Mouse (Mus musculus): ENCODE results near the gene Mlec. TPM values are rescaled to one million over a fixed set of nuclear protein-coding genes. Genes with fewer than 3 reads are reported as not detected.
A peak's percentile ranks its signal among the peaks of the same experiment; 100 is the strongest.

Mlec gene
- polyA plus RNA-seq, 1 experiment from 2014 or later, result 56.4 TPM

DNA sequence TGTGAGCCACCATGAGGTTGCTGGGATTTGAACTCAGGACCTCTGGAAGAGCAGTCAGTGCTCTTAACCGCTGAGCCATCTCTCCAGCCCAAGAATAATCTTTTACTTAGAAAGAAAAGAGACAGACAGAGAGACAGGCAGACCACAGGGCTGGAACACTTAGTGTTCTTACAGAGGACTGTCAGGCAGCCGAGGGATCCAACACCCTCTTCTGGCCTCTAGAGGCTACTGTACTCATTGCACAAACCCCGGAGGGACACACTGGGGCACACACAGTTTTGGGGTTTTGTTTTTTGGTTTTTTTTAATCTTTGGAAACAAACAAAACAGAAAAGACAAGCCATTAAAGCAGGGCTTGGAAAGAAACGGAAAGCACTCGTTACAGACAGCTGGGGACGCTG lies 28.7 kb downstream of the Mlec start:
- no peak overlapping the region for H3K4me3 ChIP-seq (ENCODE audit: low read depth, low read length)
- H3K9me3 ChIP-seq (ENCODE audit: control insufficient read depth, low read length), result no peaks in the 10 kb centered on the region
- no peak overlapping the region for H3K4me2 ChIP-seq (ENCODE audit: low read depth, low read length, severe bottlenecking)
- DNase-seq (ENCODE audit: low spot score) (no peak), ATAC-seq (replicated peaks; ENCODE audit: low FRiP score) (no peak)
- 84% methylated on average over 6 of the region's 6 CpGs for WGBS
- no peaks in the 10 kb centered on the region for H3K27me3 ChIP-seq (ENCODE audit: control insufficient read depth, insufficient read depth, low read length)
- peaks cover 5% of the 10 kb centered on the region; the same call in 1 of the 2 replicates for H3K4me1 ChIP-seq (replicated peaks; ENCODE audit: control insufficient read depth, insufficient read depth, low read length)
- peaks cover 7% of the 10 kb centered on the region; the same call in 1 of the 2 replicates for H3K36me3 ChIP-seq (ENCODE audit: control insufficient read depth, insufficient read depth, low read length)
- no peak overlapping the region for H3K27ac ChIP-seq (ENCODE audit: low read depth, low read length)
- no peak overlapping the region for H3K9ac ChIP-seq (ENCODE audit: low read length)

DNA sequence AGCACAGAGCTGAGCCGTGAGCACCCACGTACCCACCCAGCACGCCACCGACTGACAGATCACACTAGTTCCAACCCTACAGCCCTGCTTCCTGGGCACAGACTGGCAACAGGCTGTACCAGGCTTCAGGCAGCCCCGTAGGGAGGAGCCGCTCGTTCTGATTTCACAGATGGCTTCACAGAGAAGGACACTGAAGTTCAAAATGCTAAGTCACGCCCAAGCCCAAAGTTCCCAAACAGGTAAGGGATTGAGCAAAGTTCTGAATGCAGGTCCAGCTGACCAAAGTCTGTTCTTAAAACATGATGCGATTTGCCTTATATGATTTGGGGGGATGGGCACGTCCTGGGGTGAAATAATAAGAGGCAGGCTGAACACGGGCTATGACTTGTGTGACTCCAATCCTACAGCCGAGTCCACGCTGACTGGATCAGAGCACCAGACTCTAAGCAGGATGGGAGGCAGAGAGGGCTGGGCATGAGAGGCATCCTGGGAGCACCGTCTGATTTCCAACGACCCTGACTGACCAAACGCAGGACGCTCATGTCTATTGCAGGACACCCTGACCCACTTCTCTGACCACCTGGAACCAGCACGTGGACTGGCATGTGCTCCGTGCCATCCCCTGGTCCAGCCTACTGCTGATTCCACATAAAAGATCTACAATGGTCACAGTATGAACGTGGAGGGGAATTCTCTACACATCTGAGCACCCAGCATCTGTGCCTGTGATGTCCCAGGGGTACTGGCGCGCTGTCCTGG lies 30.4 kb downstream of the Mlec start:
- Histone ChIP-seq H3K4me1 (replicated peaks; ENCODE audit: control insufficient read depth, insufficient read depth, low read length) (no peaks in the 10 kb centered on the region; the same call in 1 of the 2 replicates), H3K36me3 (ENCODE audit: control insufficient read depth, insufficient read depth, low read length) (peaks cover 7% of the 10 kb centered on the region; the same call in 1 of the 2 replicates), H3K27me3 (ENCODE audit: control insufficient read depth, insufficient read depth, low read length) (no peaks in the 10 kb centered on the region), H3K27ac (ENCODE audit: low read depth, low read length) (no peak overlapping the region), H3K9me3 (ENCODE audit: control insufficient read depth, low read length) (no peaks in the 10 kb centered on the region), H3K4me2 (ENCODE audit: low read depth, low read length, severe bottlenecking) (no peak overlapping the region), H3K9ac (ENCODE audit: low read length) (no peak overlapping the region), H3K4me3 (ENCODE audit: low read depth, low read length) (no peak overlapping the region)
- DNase-seq (ENCODE audit: low spot score), result no peak
- ATAC-seq (replicated peaks; ENCODE audit: low FRiP score), result no peak
- 93% methylated on average over 22 of the region's 22 CpGs for WGBS

DNA sequence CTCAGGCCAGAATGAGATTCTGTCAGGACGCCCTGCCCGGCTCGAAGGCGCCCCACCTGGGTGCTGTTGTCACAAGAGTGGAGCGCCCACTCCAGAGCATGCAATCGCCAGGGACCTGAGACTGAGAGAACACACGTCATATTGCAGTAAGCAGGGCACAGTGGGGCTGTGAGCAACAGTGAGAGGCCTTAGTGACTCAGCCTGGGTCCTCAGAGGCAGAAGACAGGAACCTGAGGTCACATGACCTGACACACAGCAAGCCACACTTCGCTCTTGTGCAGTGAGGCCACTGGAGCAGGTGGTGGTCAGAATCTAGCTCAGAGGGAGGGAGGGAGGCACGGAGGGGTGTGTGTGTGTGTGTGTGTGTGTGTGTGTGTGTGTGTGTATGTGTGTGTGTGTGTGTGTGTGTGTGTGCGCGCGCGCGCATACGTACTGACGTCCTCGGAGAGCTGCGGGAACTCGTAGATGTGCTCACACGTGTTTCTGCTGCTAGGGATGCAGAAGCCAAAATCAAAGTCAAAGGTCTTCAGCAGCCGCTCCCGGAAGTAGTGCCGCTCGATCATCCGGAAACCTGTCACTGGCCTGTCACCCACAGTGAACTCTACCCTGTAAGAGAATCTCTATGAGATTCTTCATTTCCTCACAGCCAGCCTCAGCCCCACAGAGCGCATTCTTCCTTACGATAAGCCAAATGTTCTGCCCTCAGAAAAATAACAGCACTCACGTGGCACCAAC lies 31.2 kb downstream of the Mlec start:
- no peaks in the 10 kb centered on the region for H3K4me1 ChIP-seq (replicated peaks; ENCODE audit: control insufficient read depth, insufficient read depth, low read length)
- no peak for DNase-seq (ENCODE audit: low spot score)
- no peak overlapping the region for H3K27ac ChIP-seq (ENCODE audit: low read depth, low read length)
- no peak overlapping the region for H3K4me3 ChIP-seq (ENCODE audit: low read depth, low read length)
- 91% methylated on average over 28 of the region's 28 CpGs for WGBS
- H3K36me3 ChIP-seq (ENCODE audit: control insufficient read depth, insufficient read depth, low read length), result peaks cover 7% of the 10 kb centered on the region; the same call in 1 of the 2 replicates
- no peak for ATAC-seq (replicated peaks; ENCODE audit: low FRiP score)
- H3K27me3 ChIP-seq (ENCODE audit: control insufficient read depth, insufficient read depth, low read length), result no peaks in the 10 kb centered on the region
- H3K4me2 ChIP-seq (ENCODE audit: low read depth, low read length, severe bottlenecking), result no peak overlapping the region
- H3K9me3 ChIP-seq (ENCODE audit: control insufficient read depth, low read length), result no peaks in the 10 kb centered on the region
- H3K9ac ChIP-seq (ENCODE audit: low read length), result no peak overlapping the region

DNA sequence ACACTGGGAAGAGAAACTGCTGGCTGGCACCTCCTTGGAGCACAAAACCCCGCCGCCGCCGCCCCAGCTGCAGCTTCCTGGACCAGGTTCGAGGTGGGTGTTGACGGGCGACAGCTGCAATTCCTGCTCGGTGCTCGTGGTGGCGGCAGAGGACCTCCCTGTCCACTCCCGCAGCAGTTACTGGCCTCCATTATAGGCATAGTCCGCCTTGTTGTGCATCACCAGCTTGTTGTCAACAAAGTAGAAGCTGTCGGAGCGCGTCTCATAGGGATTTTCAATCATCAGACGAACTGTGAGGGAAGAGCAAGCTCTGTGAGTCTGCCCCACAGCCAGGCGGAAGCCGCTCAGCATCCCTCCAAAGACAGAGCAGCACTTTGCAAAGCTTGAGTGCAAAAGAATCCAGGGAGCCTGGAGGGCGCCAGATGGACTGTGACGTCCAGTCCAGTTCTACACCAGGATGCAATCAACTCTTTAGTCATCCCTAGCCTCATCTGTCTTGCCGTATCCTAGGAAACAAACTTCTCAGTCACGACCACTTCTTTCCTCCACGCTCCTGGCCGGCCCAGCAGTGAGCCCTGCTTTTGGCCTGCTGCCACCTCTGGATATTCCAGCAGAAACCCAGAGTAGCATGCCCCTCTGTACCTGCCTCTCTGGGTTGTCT lies 32.6 kb downstream of the Mlec start:
- Histone ChIP-seq H3K36me3 (ENCODE audit: control insufficient read depth, insufficient read depth, low read length) (peaks cover 7% of the 10 kb centered on the region; the same call in 1 of the 2 replicates), H3K27me3 (ENCODE audit: control insufficient read depth, insufficient read depth, low read length) (no peaks in the 10 kb centered on the region), H3K4me2 (ENCODE audit: low read depth, low read length, severe bottlenecking) (no peak overlapping the region), H3K4me3 (ENCODE audit: low read depth, low read length) (no peak overlapping the region), H3K27ac (ENCODE audit: low read depth, low read length) (no peak overlapping the region), H3K9ac (ENCODE audit: low read length) (no peak overlapping the region), H3K4me1 (replicated peaks; ENCODE audit: control insufficient read depth, insufficient read depth, low read length) (no peaks in the 10 kb centered on the region), H3K9me3 (ENCODE audit: control insufficient read depth, low read length) (no peaks in the 10 kb centered on the region)
- WGBS, result 39% methylated on average over 24 of the region's 24 CpGs
- ATAC-seq (replicated peaks; ENCODE audit: low FRiP score) (peak; percentile 58), DNase-seq (ENCODE audit: low spot score) (peak; percentile 89)

DNA sequence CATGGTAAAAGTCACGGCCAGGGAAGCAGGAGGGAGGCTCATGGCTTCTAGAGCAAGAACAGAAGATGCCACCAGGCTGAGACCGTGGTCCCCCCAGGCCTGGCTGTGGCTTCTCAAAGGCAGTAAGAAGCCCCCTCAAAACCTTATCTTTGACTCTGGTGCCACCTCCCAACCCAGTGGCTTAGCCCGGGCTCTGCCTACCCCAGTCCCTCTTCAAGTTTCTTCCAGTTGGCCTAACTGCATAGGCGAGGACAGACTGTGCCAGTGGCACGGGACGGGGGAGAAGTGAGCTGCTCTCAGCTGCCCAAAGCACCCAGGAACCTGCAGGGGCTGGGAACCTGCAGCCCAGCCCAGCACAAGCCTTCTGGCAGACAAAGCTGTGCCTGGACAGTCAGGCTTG lies 33.3 kb downstream of the Mlec start:
- 98% methylated on average over 6 of the region's 6 CpGs for WGBS
- ATAC-seq (replicated peaks; ENCODE audit: low FRiP score), result no peak

DNA sequence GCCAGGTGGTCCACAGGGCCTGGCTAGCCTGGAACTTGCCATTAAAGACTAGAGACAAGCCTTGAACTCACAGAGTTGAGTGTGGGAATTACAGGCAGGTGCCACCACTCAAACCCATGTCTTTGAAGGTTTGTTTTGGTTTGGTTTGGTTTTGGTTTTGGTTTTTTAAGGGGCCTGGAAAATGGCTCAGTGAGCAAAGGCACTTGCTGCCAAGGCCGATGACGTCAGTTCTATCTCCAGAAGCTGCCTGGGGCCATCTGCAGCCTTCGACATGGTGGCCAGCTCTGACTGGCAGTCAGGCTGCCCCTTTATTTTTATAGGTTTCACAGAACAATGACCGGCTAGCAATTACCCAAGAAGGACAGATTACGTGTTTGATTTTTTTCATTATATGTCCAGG lies 37.0 kb downstream of the Mlec start:
- 78% methylated on average over 5 of the region's 5 CpGs for WGBS

More for the DNA sequence above, 33.3 kb downstream of the Mlec start:
- H3K4me1 ChIP-seq (replicated peaks; ENCODE audit: control insufficient read depth, insufficient read depth, low read length), result no peaks in the 10 kb centered on the region
- H3K27ac ChIP-seq (ENCODE audit: low read depth, low read length), result no peak overlapping the region
- H3K9ac ChIP-seq (ENCODE audit: low read length), result no peak overlapping the region
- H3K27me3 ChIP-seq (ENCODE audit: control insufficient read depth, insufficient read depth, low read length), result no peaks in the 10 kb centered on the region
- H3K9me3 ChIP-seq (ENCODE audit: control insufficient read depth, low read length), result no peaks in the 10 kb centered on the region
- no peak overlapping the region for H3K4me2 ChIP-seq (ENCODE audit: low read depth, low read length, severe bottlenecking)
- H3K4me3 ChIP-seq (ENCODE audit: low read depth, low read length), result no peak overlapping the region
- DNase-seq (ENCODE audit: low spot score), result no peak
- peaks cover 7% of the 10 kb centered on the region; the same call in 1 of the 2 replicates for H3K36me3 ChIP-seq (ENCODE audit: control insufficient read depth, insufficient read depth, low read length)

DNA sequence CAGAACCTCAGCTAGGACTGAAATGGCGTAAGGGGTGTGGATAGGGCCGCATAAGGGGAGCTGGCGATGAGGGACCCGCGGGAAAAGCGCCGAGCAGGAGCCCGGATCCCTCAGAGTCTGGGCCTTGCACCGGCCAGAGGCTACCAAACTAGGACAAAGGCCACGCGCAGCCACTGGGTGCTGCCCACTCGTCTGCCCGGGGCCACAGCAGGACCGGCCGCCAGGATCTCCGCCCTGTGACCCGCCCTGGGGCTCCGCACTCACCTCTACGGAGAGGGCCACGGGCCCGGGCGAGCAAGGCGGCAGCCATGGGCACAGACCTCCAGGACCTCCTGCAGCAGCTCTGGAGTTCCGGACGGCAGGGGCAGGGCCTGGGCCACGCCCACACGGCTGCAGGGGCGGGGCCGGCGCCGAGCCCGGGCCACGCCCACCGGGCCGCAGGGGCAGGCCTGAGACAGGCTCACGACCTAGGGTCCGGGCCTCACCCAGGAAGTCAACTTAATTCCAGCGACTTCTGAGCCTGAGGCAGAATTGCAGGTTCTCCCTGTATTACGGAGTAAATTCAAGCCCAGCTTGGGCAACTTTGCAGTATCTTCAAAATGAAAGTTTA lies 38.9 kb downstream of the Mlec start, which contains the start of gene Acads:
Gene Acads, minus strand, starts transcription at position 386 of the 610 bp plus-strand sequence.
- Histone ChIP-seq H3K9ac (ENCODE audit: low read length) (peak within 1 kb of the TSS; percentile 86), H3K4me3 (ENCODE audit: low read depth, low read length) (peak within 1 kb of the TSS; percentile 69), H3K4me1 (replicated peaks; ENCODE audit: control insufficient read depth, insufficient read depth, low read length) (no peaks in the 10 kb centered on the region), H3K36me3 (ENCODE audit: control insufficient read depth, insufficient read depth, low read length) (no peaks in the 10 kb centered on the region; the same call in 1 of the 2 replicates), H3K4me2 (ENCODE audit: low read depth, low read length, severe bottlenecking) (peak within 1 kb of the TSS; percentile 83), H3K9me3 (ENCODE audit: control insufficient read depth, low read length) (no peaks in the 10 kb centered on the region), H3K27me3 (ENCODE audit: control insufficient read depth, insufficient read depth, low read length) (no peaks in the 10 kb centered on the region), H3K27ac (ENCODE audit: low read depth, low read length) (peak within 1 kb of the TSS; percentile 12; the same call in 1 of the 2 replicates)
- ATAC-seq (replicated peaks; ENCODE audit: low FRiP score) (peak; percentile 92), DNase-seq (ENCODE audit: low spot score) (peak; percentile 91)
- under 1% methylated on average over 38 of the region's 39 CpGs for WGBS

More for the DNA sequence above, 37.0 kb downstream of the Mlec start:
- ATAC-seq (replicated peaks; ENCODE audit: low FRiP score) (no peak), DNase-seq (ENCODE audit: low spot score) (no peak)
- Histone ChIP-seq H3K4me2 (ENCODE audit: low read depth, low read length, severe bottlenecking) (no peak overlapping the region), H3K27ac (ENCODE audit: low read depth, low read length) (no peak overlapping the region), H3K36me3 (ENCODE audit: control insufficient read depth, insufficient read depth, low read length) (no peaks in the 10 kb centered on the region; the same call in 1 of the 2 replicates), H3K4me1 (replicated peaks; ENCODE audit: control insufficient read depth, insufficient read depth, low read length) (no peaks in the 10 kb centered on the region), H3K4me3 (ENCODE audit: low read depth, low read length) (no peak overlapping the region), H3K9me3 (ENCODE audit: control insufficient read depth, low read length) (no peaks in the 10 kb centered on the region), H3K9ac (ENCODE audit: low read length) (no peak overlapping the region), H3K27me3 (ENCODE audit: control insufficient read depth, insufficient read depth, low read length) (no peaks in the 10 kb centered on the region)

DNA sequence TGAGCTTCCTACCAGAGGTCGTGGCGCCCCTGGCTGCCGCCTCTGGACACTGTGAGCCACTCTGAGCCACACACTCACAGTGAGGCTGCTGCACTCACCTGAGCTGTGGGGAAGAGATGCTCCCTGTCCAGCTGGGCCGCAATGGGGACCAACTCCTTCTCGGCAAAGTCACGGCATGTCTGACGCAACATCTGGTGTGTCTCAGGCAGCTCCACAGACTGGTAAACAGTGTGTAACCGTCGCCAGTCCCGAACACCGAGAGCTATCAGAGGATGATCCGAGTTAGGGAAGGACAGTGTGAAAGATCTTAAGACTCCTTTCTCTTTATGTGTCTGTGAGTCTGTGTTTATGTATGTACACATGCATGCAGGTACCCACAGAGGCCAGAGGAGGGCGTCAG lies 40.5 kb downstream of the Mlec start:
- WGBS, result 97% methylated on average over 13 of the region's 13 CpGs
- H3K4me2 ChIP-seq (ENCODE audit: low read depth, low read length, severe bottlenecking), result no peak overlapping the region
- H3K9me3 ChIP-seq (ENCODE audit: control insufficient read depth, low read length), result no peaks in the 10 kb centered on the region
- no peaks in the 10 kb centered on the region for H3K27me3 ChIP-seq (ENCODE audit: control insufficient read depth, insufficient read depth, low read length)
- H3K9ac ChIP-seq (ENCODE audit: low read length), result no peak overlapping the region
- H3K36me3 ChIP-seq (ENCODE audit: control insufficient read depth, insufficient read depth, low read length), result no peaks in the 10 kb centered on the region; the same call in 1 of the 2 replicates
- no peaks in the 10 kb centered on the region for H3K4me1 ChIP-seq (replicated peaks; ENCODE audit: control insufficient read depth, insufficient read depth, low read length)
- no peak overlapping the region for H3K27ac ChIP-seq (ENCODE audit: low read depth, low read length)
- H3K4me3 ChIP-seq (ENCODE audit: low read depth, low read length), result no peak overlapping the region
- DNase-seq (ENCODE audit: low spot score), result no peak
- no peak for ATAC-seq (replicated peaks; ENCODE audit: low FRiP score)

Data from forebrain, embryonic 11.5 days (tissue).